Mouse (Mus musculus): ENCODE results near the gene Ipo11.

DNA sequence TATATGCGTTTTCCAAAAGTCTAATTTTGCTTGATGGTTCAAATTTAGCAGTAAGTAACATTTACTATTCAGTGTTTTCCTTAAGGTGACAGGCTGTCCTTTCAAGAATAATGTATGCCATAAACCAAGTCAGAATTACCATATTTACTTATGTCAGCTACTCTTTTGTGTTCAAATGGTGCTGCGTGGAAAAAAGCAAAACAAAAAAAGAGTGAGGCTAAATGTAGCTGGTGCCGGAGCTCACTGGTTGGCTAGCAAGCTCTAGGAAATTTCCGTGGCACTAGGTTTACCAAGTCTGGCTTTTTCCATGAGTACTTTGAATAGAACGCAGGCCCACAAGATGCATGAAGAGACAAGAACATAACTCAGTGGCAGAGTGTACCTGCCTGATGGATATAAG, 131.6 kb downstream of the Ipo11 start:
- TF ChIP-seq POLR2A (IDR thresholded peaks at IDR 0.05; ENCODE audit: extremely low read depth, insufficient read depth, low read length) (no peak), CTCF (IDR thresholded peaks at IDR 0.05; ENCODE audit: low read depth, low read length) (no peak)
